Comparison of ENCODE assay signal across 1 mouse cellular context in genomic region chr12:86894184-86894839, GRCm38 (mm10).
TF ChIP-seq lines count a peak whose summit lies in the region.

No protein-coding gene starts in this region.

TF ChIP-seq in CH12.LX, 34 proteins besides CTCF, POLR2A, EP300 and RAD21 (continued from another document):
- TF ChIP-seq SIN3A (IDR thresholded peaks at IDR 0.05; ENCODE audit: low read length) (peak; percentile 90), ZNF384 (IDR thresholded peaks at IDR 0.05; ENCODE audit: low read depth, low read length) (peak; percentile 40), SMC3 (IDR thresholded peaks at IDR 0.05; ENCODE audit: low read depth, low read length) (no peak; the same call in 1 of the 2 replicates), ZC3H11A (IDR thresholded peaks at IDR 0.05; ENCODE audit: low read depth, low read length) (no peak), MAFK (IDR thresholded peaks at IDR 0.05; ENCODE audit: insufficient replicate concordance, low read length) (no peak), MYC (IDR thresholded peaks at IDR 0.05; ENCODE audit: low read depth, low read length) (peak; percentile 67), HCFC1 (IDR thresholded peaks at IDR 0.05; ENCODE audit: low read depth, low read length) (peak; percentile 60; the same call in 1 of the 2 replicates), MAX (IDR thresholded peaks at IDR 0.05; ENCODE audit: low read length) (peak; percentile 82), ZMIZ1 (IDR thresholded peaks at IDR 0.05; ENCODE audit: low read depth, low read length) (peak; percentile 88), E2F4 (IDR thresholded peaks at IDR 0.05; ENCODE audit: insufficient replicate concordance, low read depth, low read length) (0 out of 2 replicates have a peak, but pooled peaks have one; percentile 50), JUND (conservative IDR thresholded peaks at IDR 0.05; ENCODE audit: low read depth, low read length) (no peak; the same call in 1 of the 2 replicates), KAT2A (IDR thresholded peaks at IDR 0.05; ENCODE audit: insufficient replicate concordance, low read length) (no peak), CHD2 (IDR thresholded peaks at IDR 0.05; ENCODE audit: low read length) (peak; percentile 76), GABPA (IDR thresholded peaks at IDR 0.05; ENCODE audit: insufficient replicate concordance, low read depth, low read length) (no peak), USF1 (IDR thresholded peaks at IDR 0.05; ENCODE audit: low read depth, low read length) (no peak), ETS1 (conservative IDR thresholded peaks at IDR 0.05; ENCODE audit: low read depth, low read length) (peak; percentile 81), UBTF (IDR thresholded peaks at IDR 0.05; ENCODE audit: low read depth, low read length) (no peak), ZKSCAN1 (IDR thresholded peaks at IDR 0.05; ENCODE audit: borderline replicate concordance, low read depth, low read length) (no peak), TCF12 (IDR thresholded peaks at IDR 0.05; ENCODE audit: low read depth, low read length) (peak; percentile 83), TBP (conservative IDR thresholded peaks at IDR 0.05; ENCODE audit: low read depth, low read length) (peak; percentile 85), IRF4 (IDR thresholded peaks at IDR 0.05; ENCODE audit: low read depth, low read length) (no peak; the same call in 1 of the 2 replicates)
